Mouse (Mus musculus) stomach, postnatal 0 days (tissue): ENCODE measurements around the gene Maf. TPM values are rescaled to one million over a fixed set of nuclear protein-coding genes. Genes with fewer than 3 reads are reported as not detected.

Experiments
- ATAC-seq: fragments of 200-750 bp; cut with Nextera tagmentation; 2 replicates; pipeline ENCODE4 v1.8.0; 2017; ENCODE audit not compliant: low FRiP score, low TSS enrichment
- DNase-seq: peaks from one replicate; pipeline ENCODE4 v3.0.0-alpha.2; 2016; ENCODE audit warnings: low spot score
- H3K27ac ChIP-seq: fragments of 300-500 bp; sonication (generic); replicated peaks from 2 replicates; pipeline ENCODE4 v1.5.1; 2014; ENCODE audit warnings: mild to moderate bottlenecking, control low read depth
- H3K27me3 ChIP-seq: fragments of 300-500 bp; sonication (generic); 2 replicates; pipeline ENCODE4 v1.6.1; 2014; ENCODE audit warnings: low read length; ENCODE audit not compliant: control insufficient read depth, insufficient read depth
- H3K36me3 ChIP-seq: fragments of 300-500 bp; sonication (generic); 2 replicates; pipeline ENCODE4 v1.6.1; 2014; ENCODE audit warnings: low read length, mixed read lengths; ENCODE audit not compliant: control insufficient read depth, insufficient read depth
- H3K4me1 ChIP-seq: fragments of 300-500 bp; sonication (generic); replicated peaks from 2 replicates; pipeline ENCODE4 v1.6.1; 2014; ENCODE audit warnings: antibody characterized with exemption; ENCODE audit not compliant: control insufficient read depth, insufficient read depth
- H3K4me2 ChIP-seq: fragments of 300-500 bp; sonication (generic); replicated peaks from 2 replicates; pipeline ENCODE4 v1.6.1; 2014; ENCODE audit warnings: low read depth, mild to moderate bottlenecking, control low read depth, moderate library complexity
- H3K4me3 ChIP-seq: fragments of 300-500 bp; sonication (generic); 2 replicates; pipeline ENCODE4 v1.5.1; 2014; ENCODE audit warnings: low read depth, low read length, control low read depth
- H3K9ac ChIP-seq: fragments of 300-500 bp; sonication (generic); 2 replicates; pipeline ENCODE4 v1.6.1; 2014; ENCODE audit warnings: mild to moderate bottlenecking, low read length, control low read depth, mixed read lengths
- H3K9me3 ChIP-seq: fragments of 300-500 bp; sonication (generic); 2 replicates; pipeline ENCODE4 v1.6.1; 2016; ENCODE audit warnings: low read length; ENCODE audit not compliant: control insufficient read depth
- CTCF ChIP-seq: IDR thresholded peaks from 2 replicates; pipeline ENCODE4 v1.5.1; 2016; ENCODE audit warnings: antibody characterized with exemption, low read depth, mild to moderate bottlenecking, moderate library complexity
- EP300 ChIP-seq: optimal IDR thresholded peaks from 2 replicates; pipeline ENCODE3; 2016; ENCODE audit warnings: antibody characterized with exemption
- whole genome bisulfite sequencing: fragments of 180-500 bp; shearing (Covaris S2); extraction: QIAGEN DNeasy Blood & Tissue Kit; methylation state at CpG from one replicate; pipeline ENCODE4 v1.1.7; 2014; 5-methylcytosine and 5-hydroxymethylcytosine counted together
- polyA plus RNA-seq: library from polyadenylated mRNA; unstranded; fragments of >200 nt; fragmentation: Nextera tagmentation; extraction: Ambion mirVana; gene quantifications from 2 replicates; pipeline ENCODE4 v1.2.1, GENCODE M21; 2015

The Maf gene
- polyA plus RNA-seq, 1 experiment from 2014 or later: 5.1 TPM

- no peak for TF ChIP-seq EP300
- TF ChIP-seq CTCF: no peak
- 84% methylated on average over 4 of the region's 4 CpGs for WGBS
- Histone ChIP-seq H3K4me1 (no peaks in the 10 kb centered on the region), H3K27ac (no peak overlapping the region), H3K9me3 (no peaks in the 10 kb centered on the region), H3K9ac (no peak overlapping the region), H3K4me2 (no peak overlapping the region), H3K4me3 (no peak overlapping the region), H3K27me3 (no peaks in the 10 kb centered on the region), H3K36me3 (no peaks in the 10 kb centered on the region)
- ATAC-seq (no peak), DNase-seq (no peak)
These were observed 18.6 kb upstream of the Maf start for GRCm38 (mm10) chr8:115726231-115726630.

- DNase-seq (no peak), ATAC-seq (no peak)
- H3K9ac ChIP-seq: no peak overlapping the region
- H3K9me3 ChIP-seq: no peaks in the 10 kb centered on the region
- no peak overlapping the region for H3K27ac ChIP-seq
- no peaks in the 10 kb centered on the region for H3K4me1 ChIP-seq
- no peak overlapping the region for H3K4me2 ChIP-seq
- no peaks in the 10 kb centered on the region for H3K27me3 ChIP-seq
- no peak overlapping the region for H3K4me3 ChIP-seq
- no peaks in the 10 kb centered on the region for H3K36me3 ChIP-seq
- 69% methylated on average over 7 of the region's 7 CpGs for WGBS
- TF ChIP-seq CTCF: no peak
- TF ChIP-seq EP300: no peak
These were observed 11.5 kb upstream of the Maf start for GRCm38 (mm10) chr8:115719126-115719525.

- H3K9ac ChIP-seq: no peak overlapping the region
- TF ChIP-seq EP300 (no peak), CTCF (no peak)
- no peak overlapping the region for H3K4me2 ChIP-seq
- 89% methylated on average over 6 of the region's 6 CpGs for WGBS
- ATAC-seq (no peak), DNase-seq (no peak)
- H3K36me3 ChIP-seq: no peaks in the 10 kb centered on the region
- no peaks in the 10 kb centered on the region for H3K4me1 ChIP-seq
- no peak overlapping the region for H3K27ac ChIP-seq
- no peak overlapping the region for H3K4me3 ChIP-seq
- H3K9me3 ChIP-seq: no peaks in the 10 kb centered on the region
- H3K27me3 ChIP-seq: no peaks in the 10 kb centered on the region
These were observed 11.0 kb upstream of the Maf start for GRCm38 (mm10) chr8:115718621-115719020.

GRCm38 (mm10) chr8:115715262-115715661, 7.7 kb upstream of the Maf start:
- H3K4me2 ChIP-seq: no peak overlapping the region
- no peak overlapping the region for H3K4me3 ChIP-seq
- H3K36me3 ChIP-seq: no peaks in the 10 kb centered on the region
- no peak for ATAC-seq
- WGBS: 71% methylated on average over 4 of the region's 4 CpGs
- TF ChIP-seq CTCF (no peak), EP300 (no peak)
- H3K27ac ChIP-seq: no peak overlapping the region
- DNase-seq: no peak
- H3K27me3 ChIP-seq: no peaks in the 10 kb centered on the region
- H3K9me3 ChIP-seq: no peaks in the 10 kb centered on the region
- H3K9ac ChIP-seq: no peak overlapping the region
- no peaks in the 10 kb centered on the region for H3K4me1 ChIP-seq

GRCm38 (mm10) chr8:115711106-115711505, 3.5 kb upstream of the Maf start:
- DNase-seq: no peak
- 41% methylated on average over 11 of the region's 11 CpGs for WGBS
- no peaks in the 10 kb centered on the region for H3K27me3 ChIP-seq
- H3K4me2 ChIP-seq: no peak overlapping the region
- H3K36me3 ChIP-seq: no peaks in the 10 kb centered on the region
- no peak for TF ChIP-seq CTCF
- TF ChIP-seq EP300: no peak
- no peak overlapping the region for H3K9ac ChIP-seq
- H3K4me1 ChIP-seq: no peaks in the 10 kb centered on the region
- ATAC-seq: no peak
- H3K4me3 ChIP-seq: no peak overlapping the region
- H3K27ac ChIP-seq: no peak overlapping the region
- no peaks in the 10 kb centered on the region for H3K9me3 ChIP-seq

GRCm38 (mm10) chr8:115709931-115710330, 2.3 kb upstream of the Maf start:
- H3K27me3 ChIP-seq: no peaks in the 10 kb centered on the region
- TF ChIP-seq EP300 (no peak), CTCF (no peak)
- ATAC-seq (no peak), DNase-seq (no peak)
- H3K9ac ChIP-seq: no peak overlapping the region
- H3K9me3 ChIP-seq: no peaks in the 10 kb centered on the region
- H3K27ac ChIP-seq: no peak overlapping the region
- no peaks in the 10 kb centered on the region for H3K4me1 ChIP-seq
- no peak overlapping the region for H3K4me3 ChIP-seq
- H3K4me2 ChIP-seq: no peak overlapping the region
- no peaks in the 10 kb centered on the region for H3K36me3 ChIP-seq
- WGBS: 53% methylated on average over 8 of the region's 8 CpGs
